Mouse (Mus musculus) ES-E14 (cell line): ENCODE data around the gene Tmem128.

Experiments
- CHD2 ChIP-seq: IDR thresholded peaks from 2 replicates; pipeline ENCODE4 v1.6.1; 2014; ENCODE audit warnings: mild to moderate bottlenecking, low read depth, low read length, inconsistent platforms
- HCFC1 ChIP-seq: IDR thresholded peaks from 2 replicates; pipeline ENCODE4 v1.6.1; 2012; ENCODE audit warnings: low read length, inconsistent platforms, borderline replicate concordance; ENCODE audit not compliant: insufficient read depth
- MAFK ChIP-seq: IDR thresholded peaks from 2 replicates; pipeline ENCODE4 v1.6.1; 2014; ENCODE audit warnings: mild to moderate bottlenecking, low read depth, low read length, inconsistent platforms; ENCODE audit not compliant: insufficient read depth
- ZC3H11A ChIP-seq: IDR thresholded peaks from 2 replicates; pipeline ENCODE4 v1.6.1; 2012; ENCODE audit warnings: low read depth, mild to moderate bottlenecking, inconsistent platforms, low read length, borderline replicate concordance
- ZNF384 ChIP-seq: IDR thresholded peaks from 2 replicates; pipeline ENCODE4 v1.6.1; 2012; ENCODE audit warnings: low read depth, low read length, inconsistent platforms

GRCm38 (mm10) chr5:38285724-38286123, 25.7 kb downstream of the Tmem128 start:
- TF ChIP-seq ZNF384 (no peak), MAFK (no peak), HCFC1 (no peak), CHD2 (no peak), ZC3H11A (no peak)
